21 mouse cellular contexts compared by ENCODE assay signal in the genomic region with DNA sequence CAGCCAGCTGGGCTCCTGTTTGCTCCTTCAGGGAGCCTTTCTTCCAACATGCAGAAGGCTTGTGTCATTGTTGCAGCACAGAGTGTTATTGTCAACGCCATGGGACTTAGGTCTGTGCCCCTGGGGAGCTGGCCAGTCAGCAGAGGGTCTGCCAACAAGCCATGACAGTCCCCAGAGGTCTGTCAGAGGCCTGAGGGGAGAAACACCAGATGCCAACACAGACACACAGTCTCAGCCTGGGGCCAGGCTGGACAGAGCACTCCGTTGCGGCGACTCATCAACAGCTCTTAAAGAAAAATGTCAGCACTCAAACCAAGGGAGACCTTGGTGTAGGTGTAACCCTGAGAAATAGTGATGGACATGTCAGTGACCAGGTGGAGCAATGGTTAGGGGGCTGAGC.
DNase-seq lines count a peak whose midpoint lies in the region; ATAC-seq lines count a peak whose summit lies in the region.
"Had no signal": no experiment of that assay in that cellular context is flagged by ENCODE, and none has a peak within 500 bp of the region (broad histone marks: within the 10 kb centered on the region; RNA-seq: fewer than 3 reads in every experiment).

No protein-coding gene starts in this region.

- no peak overlapping the region for H3K9ac ChIP-seq in heart, embryonic 12.5 days
- no peak overlapping the region for H3K9ac ChIP-seq in hindbrain, embryonic 15.5 days
- H3K9ac ChIP-seq in hindbrain, embryonic 13.5 days = no peak overlapping the region

- H3K36me3 ChIP-seq in heart, embryonic 12.5 days = no peaks in the 10 kb centered on the region
- no peaks in the 10 kb centered on the region for H3K36me3 ChIP-seq in hindbrain, embryonic 15.5 days
- H3K36me3 ChIP-seq in hindbrain, embryonic 13.5 days = no peaks in the 10 kb centered on the region

- H3K27me3 ChIP-seq in heart, embryonic 12.5 days (replicated peaks) = peaks cover 4% of the 10 kb centered on the region; the same call in 1 of the 2 replicates
- H3K27me3 ChIP-seq in hindbrain, embryonic 15.5 days = no peaks in the 10 kb centered on the region
- no peaks in the 10 kb centered on the region for H3K27me3 ChIP-seq in hindbrain, embryonic 13.5 days

- 21% methylated on average over 4 of the region's 4 CpGs for whole genome bisulfite sequencing in heart, embryonic 12.5 days
- 52% methylated on average over 4 of the region's 4 CpGs for whole genome bisulfite sequencing in hindbrain, embryonic 15.5 days
- 56% methylated on average over 4 of the region's 4 CpGs for WGBS in hindbrain, embryonic 13.5 days

- H3K27ac ChIP-seq in heart, embryonic 12.5 days (ENCODE audit: poor library complexity, severe bottlenecking) = no peak overlapping the region
- no peak overlapping the region for H3K27ac ChIP-seq in hindbrain, embryonic 15.5 days (replicated peaks)
- H3K27ac ChIP-seq in hindbrain, embryonic 13.5 days = no peak overlapping the region
- H3K27ac ChIP-seq: left cerebral cortex, adult 2 months had no signal

- H3K9me3 ChIP-seq in heart, embryonic 12.5 days (replicated peaks) = no peaks in the 10 kb centered on the region
- H3K9me3 ChIP-seq in hindbrain, embryonic 15.5 days = no peaks in the 10 kb centered on the region
- H3K9me3 ChIP-seq in hindbrain, embryonic 13.5 days = no peaks in the 10 kb centered on the region

- H3K4me2 ChIP-seq in heart, embryonic 12.5 days = no peak overlapping the region
- no peak overlapping the region for H3K4me2 ChIP-seq in hindbrain, embryonic 15.5 days
- no peak overlapping the region for H3K4me2 ChIP-seq in hindbrain, embryonic 13.5 days
- H3K4me2 ChIP-seq: liver, embryonic 11.5 days had no signal

- no peak overlapping the region for H3K4me3 ChIP-seq in heart, embryonic 12.5 days
- no peak overlapping the region for H3K4me3 ChIP-seq in hindbrain, embryonic 15.5 days
- no peak overlapping the region for H3K4me3 ChIP-seq in hindbrain, embryonic 13.5 days
- H3K4me3 ChIP-seq: left cerebral cortex, adult 2 months had no signal

- peaks cover 35% of the 10 kb centered on the region for H3K4me1 ChIP-seq in heart, embryonic 12.5 days (replicated peaks)
- H3K4me1 ChIP-seq in hindbrain, embryonic 15.5 days (replicated peaks) = peaks cover 29% of the 10 kb centered on the region
- peaks cover 39% of the 10 kb centered on the region for H3K4me1 ChIP-seq in hindbrain, embryonic 13.5 days (replicated peaks)

- no peak for DNase-seq in heart, adult 9 months (ENCODE audit: low spot score in 2 of 2)
- DNase-seq in retina, postnatal 1 day = peak; percentile 47
- DNase-seq in retina, embryonic 14.5 days (ENCODE audit: low spot score) = no peak
- no peak for DNase-seq in right cerebral cortex, postnatal 10 days (ENCODE audit: low spot score in 2 of 2)
- DNase-seq: adrenal gland, postnatal 25 days; cerebellum, adult 11 months; gastrocnemius, postnatal 10 days; kidney, adult 9 months; kidney, postnatal 25 days; layer of hippocampus, adult 9-11 months; left cerebral cortex, postnatal 4 days; lung, adult 18-20 months; lung, postnatal 36 days; thymus, postnatal 25 days had no signal

- ATAC-seq in heart, embryonic 12.5 days (ENCODE audit: insufficient number of reproducible peaks, low FRiP score) = 0 out of 2 replicates have a peak, but pooled peaks have one; percentile 51
- 0 out of 2 replicates have a peak, but pooled peaks have one; percentile 13 for ATAC-seq in hindbrain, embryonic 15.5 days (ENCODE audit: low FRiP score, low read depth)
- no peak for ATAC-seq in hindbrain, embryonic 13.5 days (ENCODE audit: low FRiP score)
- ATAC-seq: CD4-positive, CD25-positive, alpha-beta regulatory T cell, adult 4 months; inflammation-experienced regulatory T-cells, adult 6 months had no signal
